Mouse (Mus musculus): Measurements from ENCODE around the gene Akap4.

The Akap4 gene

GRCm38 (mm10) chrX:7067219-7067618 lies at the start of gene Akap4:
TSS of gene Akap4 (plus strand) at chrX:7067519.
- DNase-seq (ENCODE audit: low read depth, low spot score), result no peak

- no peak for DNase-seq (ENCODE audit: low read depth, low spot score)
Measured at GRCm38 (mm10) chrX:7041519-7041918, 25.8 kb upstream of the Akap4 start, which contains the start of gene Ccnb3. TSS of gene Ccnb3 (minus strand) at chrX:7041619.

- no peak for DNase-seq (ENCODE audit: low read depth, low spot score)
Measured at GRCm38 (mm10) chrX:7057056-7057455, 10.3 kb upstream of the Akap4 start.

- DNase-seq (ENCODE audit: low read depth, low spot score), result no peak
Measured at GRCm38 (mm10) chrX:7057634-7058033, 9.7 kb upstream of the Akap4 start.

GRCm38 (mm10) chrX:7064109-7064508 lies 3.2 kb upstream of the Akap4 start:
- no peak for DNase-seq (ENCODE audit: low read depth, low spot score)

GRCm38 (mm10) chrX:7068002-7068401 lies 683 bp downstream of the Akap4 start:
- no peak for DNase-seq (ENCODE audit: low read depth, low spot score)

GRCm38 (mm10) chrX:7079820-7080429 lies 12.6 kb downstream of the Akap4 start:
- no peak for DNase-seq (ENCODE audit: low read depth, low spot score)

GRCm38 (mm10) chrX:7085878-7086277 lies 18.6 kb downstream of the Akap4 start:
- DNase-seq (ENCODE audit: low read depth, low spot score), result no peak

- no peak for DNase-seq (ENCODE audit: low read depth, low spot score)
Measured at GRCm38 (mm10) chrX:7090323-7090722, 23.0 kb downstream of the Akap4 start.

- DNase-seq (ENCODE audit: low read depth, low spot score), result no peak
Measured at GRCm38 (mm10) chrX:7102280-7102679, 35.0 kb downstream of the Akap4 start.

GRCm38 (mm10) chrX:7114885-7115284 lies 47.6 kb downstream of the Akap4 start:
- DNase-seq (ENCODE audit: low read depth, low spot score), result no peak

- DNase-seq (ENCODE audit: low read depth, low spot score), result no peak
Measured at GRCm38 (mm10) chrX:7121618-7122280, 54.4 kb downstream of the Akap4 start.
